Mouse (Mus musculus) midbrain, embryonic 11.5 days (tissue): Measurements from ENCODE around the gene Tiam1. TPM values are rescaled to one million over a fixed set of nuclear protein-coding genes. Genes with fewer than 3 reads are reported as not detected.

Experiments
- ATAC-seq: fragments of 200-750 bp; cut with Nextera tagmentation; 2 replicates; pipeline ENCODE4 v1.8.0; 2017; ENCODE audit warnings: moderate TSS enrichment, moderate library complexity; ENCODE audit not compliant: low FRiP score
- DNase-seq: peaks from one replicate; pipeline ENCODE4 v3.0.0; 2015; ENCODE audit warnings: low spot score; ENCODE audit errors: missing footprints
- H3K27ac ChIP-seq: fragments of 300-500 bp; sonication (generic); 2 replicates; pipeline ENCODE4 v1.5.1; 2014; ENCODE audit warnings: low read depth, low read length
- H3K27me3 ChIP-seq: fragments of 300-500 bp; sonication (generic); 2 replicates; pipeline ENCODE4 v1.6.1; 2014; ENCODE audit warnings: mild to moderate bottlenecking, low read length, moderate library complexity, mixed read lengths; ENCODE audit not compliant: control insufficient read depth, insufficient read depth
- H3K36me3 ChIP-seq: fragments of 300-500 bp; sonication (generic); 2 replicates; pipeline ENCODE4 v1.6.1; 2014; ENCODE audit warnings: mild to moderate bottlenecking, low read length, moderate library complexity, mixed read lengths; ENCODE audit not compliant: control insufficient read depth, insufficient read depth
- H3K4me1 ChIP-seq: fragments of 300-500 bp; sonication (generic); 2 replicates; pipeline ENCODE4 v1.6.1; 2014; ENCODE audit warnings: low read length; ENCODE audit not compliant: control insufficient read depth, insufficient read depth
- H3K4me2 ChIP-seq: fragments of 300-500 bp; sonication (generic); 2 replicates; pipeline ENCODE4 v1.6.1; 2014; ENCODE audit warnings: mild to moderate bottlenecking, moderate library complexity
- H3K4me3 ChIP-seq: fragments of 300-500 bp; sonication (generic); 2 replicates; pipeline ENCODE4 v1.5.1; 2014; ENCODE audit warnings: low read depth, low read length
- H3K9ac ChIP-seq: fragments of 300-500 bp; sonication (generic); 2 replicates; pipeline ENCODE4 v1.6.1; 2014; ENCODE audit warnings: low read length
- H3K9me3 ChIP-seq: fragments of 300-500 bp; sonication (generic); 2 replicates; pipeline ENCODE4 v1.6.1; 2016; ENCODE audit warnings: low read length; ENCODE audit not compliant: control insufficient read depth
- WGBS: fragments of 180-500 bp; shearing (Covaris S2); extraction: QIAGEN DNeasy Blood & Tissue Kit; methylation state at CpG from one replicate; pipeline ENCODE4 v1.1.7; 2014; 5-methylcytosine and 5-hydroxymethylcytosine counted together
- polyA plus RNA-seq: library from polyadenylated mRNA; unstranded; fragments of >200 nt; fragmentation: Nextera tagmentation; extraction: Ambion mirVana; gene quantifications from 2 replicates; pipeline ENCODE4 v1.2.1, GENCODE M21; 2014

Gene Tiam1
- polyA plus RNA-seq, 1 experiment from 2014 or later, result 14.2 TPM

DNA sequence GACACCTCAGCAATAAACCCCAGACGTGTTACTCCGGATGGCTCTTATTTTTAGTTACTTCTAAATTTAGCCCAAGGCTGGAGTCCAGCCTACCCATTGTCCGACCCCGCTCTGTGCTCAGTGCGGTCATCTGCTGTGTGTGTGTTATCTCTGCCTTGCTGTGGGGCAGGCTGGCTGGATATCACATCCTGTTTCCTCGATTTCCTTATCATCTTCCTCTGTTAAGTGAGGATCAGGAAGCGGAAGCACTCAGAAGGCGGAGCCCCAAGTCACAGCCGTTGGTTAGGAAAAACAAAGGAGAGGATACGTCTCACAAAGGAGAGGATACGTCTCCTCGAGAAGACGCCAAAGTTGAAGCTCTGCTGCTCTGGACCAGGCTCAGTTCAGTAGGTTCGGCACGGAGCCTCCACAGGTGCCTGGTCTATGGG, 313.3 kb downstream of the Tiam1 start:
- DNase-seq (peak; percentile 54), ATAC-seq (no peak)
- H3K4me3 ChIP-seq, result no peak overlapping the region
- H3K27ac ChIP-seq, result no peak overlapping the region
- H3K27me3 ChIP-seq, result no peaks in the 10 kb centered on the region
- H3K36me3 ChIP-seq, result no peaks in the 10 kb centered on the region
- H3K4me1 ChIP-seq, result peaks cover 2% of the 10 kb centered on the region; the same call in 1 of the 2 replicates
- 79% methylated on average over 15 of the region's 15 CpGs for WGBS
- no peaks in the 10 kb centered on the region for H3K9me3 ChIP-seq
- H3K4me2 ChIP-seq, result no peak overlapping the region
- H3K9ac ChIP-seq, result no peak overlapping the region

DNA sequence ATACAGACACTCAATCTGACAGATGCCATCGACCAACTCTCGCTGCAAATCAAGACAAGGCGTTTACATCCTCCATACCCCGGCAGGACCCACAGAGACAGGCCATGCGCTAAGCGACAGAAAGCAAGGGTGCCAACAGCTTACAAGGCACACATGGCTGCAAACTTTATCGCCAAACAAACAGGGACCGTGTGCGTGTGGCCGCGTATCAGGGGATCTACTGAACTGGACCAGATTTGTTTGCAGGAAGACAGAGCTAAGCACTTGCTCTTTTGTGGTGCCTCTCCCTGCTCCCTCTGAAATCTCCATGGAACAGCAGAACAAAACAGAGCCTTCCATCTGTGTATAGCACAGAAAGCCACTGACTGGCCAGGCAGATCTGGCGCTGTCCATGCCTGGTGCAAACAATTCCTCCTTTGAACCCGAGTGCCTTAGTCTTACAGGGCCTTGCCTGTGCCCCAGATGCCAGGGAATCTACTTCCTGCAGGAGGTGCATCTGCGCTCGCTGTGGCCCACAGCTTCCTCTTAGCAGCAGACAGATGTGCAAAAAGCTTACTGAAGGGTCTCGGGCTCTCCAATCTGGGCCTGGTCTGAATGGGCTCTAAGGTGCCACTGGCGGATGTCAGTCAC, 316.0 kb downstream of the Tiam1 start:
- Histone ChIP-seq H3K4me3 (no peak overlapping the region), H3K27ac (no peak overlapping the region), H3K4me2 (no peak overlapping the region), H3K9ac (no peak overlapping the region), H3K4me1 (peaks cover 2% of the 10 kb centered on the region; the same call in 1 of the 2 replicates), H3K27me3 (no peaks in the 10 kb centered on the region), H3K9me3 (no peaks in the 10 kb centered on the region), H3K36me3 (no peaks in the 10 kb centered on the region)
- DNase-seq, result peak; percentile 76
- ATAC-seq, result no peak
- 78% methylated on average over 17 of the region's 17 CpGs for WGBS

DNA sequence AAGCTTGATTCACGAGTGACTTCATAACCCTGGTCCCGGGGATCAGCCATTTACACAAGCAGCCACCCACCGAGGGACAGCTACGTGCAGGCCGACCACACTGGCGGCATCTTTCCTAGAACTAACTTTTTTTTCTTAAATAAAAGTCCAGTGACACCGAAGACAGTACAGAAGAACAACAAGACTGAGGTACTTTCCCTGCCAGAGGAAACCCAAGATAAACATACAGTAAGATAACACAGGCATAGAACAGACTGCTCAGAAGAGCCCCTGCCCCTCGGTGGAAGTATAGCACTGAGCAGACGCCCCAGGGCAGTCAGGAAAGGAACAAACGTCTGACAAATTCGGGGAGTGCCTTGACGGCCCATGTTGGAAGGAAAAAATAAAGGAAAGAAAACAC, 317.7 kb downstream of the Tiam1 start:
- Histone ChIP-seq H3K4me2 (no peak overlapping the region), H3K36me3 (no peaks in the 10 kb centered on the region), H3K27me3 (no peaks in the 10 kb centered on the region), H3K9me3 (no peaks in the 10 kb centered on the region), H3K9ac (no peak overlapping the region), H3K27ac (no peak overlapping the region), H3K4me1 (peaks cover 2% of the 10 kb centered on the region; the same call in 1 of the 2 replicates), H3K4me3 (no peak overlapping the region)
- WGBS, result 73% methylated on average over 12 of the region's 12 CpGs
- no peak for ATAC-seq
- DNase-seq, result peak; percentile 61

DNA sequence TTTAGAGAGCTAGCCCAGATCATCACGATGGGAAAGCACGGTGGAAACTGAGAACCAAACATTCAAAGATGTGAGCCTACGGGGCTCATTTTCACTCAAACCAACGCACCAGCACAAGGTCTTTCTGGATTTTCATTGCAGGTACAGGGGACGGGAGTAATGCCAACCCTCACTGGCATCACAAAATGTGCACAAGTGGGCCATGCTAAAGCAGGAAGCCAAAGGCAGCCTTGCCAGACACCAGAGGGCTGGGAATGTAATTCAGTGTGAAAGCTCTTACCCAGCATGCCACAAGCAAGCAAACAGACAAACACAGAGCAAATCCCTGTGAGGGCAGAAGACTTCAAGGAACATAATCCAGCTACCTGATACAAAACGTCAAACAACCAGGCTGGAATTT, 320.7 kb downstream of the Tiam1 start:
- WGBS, result 84% methylated on average over 6 of the region's 6 CpGs
- peaks cover 15% of the 10 kb centered on the region for H3K27me3 ChIP-seq
- peak; percentile 72 for DNase-seq
- H3K4me3 ChIP-seq, result no peak overlapping the region
- H3K9me3 ChIP-seq, result no peaks in the 10 kb centered on the region; the same call in 1 of the 2 replicates
- H3K36me3 ChIP-seq, result no peaks in the 10 kb centered on the region
- H3K4me1 ChIP-seq, result peaks cover 7% of the 10 kb centered on the region
- no peak overlapping the region for H3K4me2 ChIP-seq
- no peak overlapping the region for H3K27ac ChIP-seq
- no peak for ATAC-seq
- no peak overlapping the region for H3K9ac ChIP-seq

DNA sequence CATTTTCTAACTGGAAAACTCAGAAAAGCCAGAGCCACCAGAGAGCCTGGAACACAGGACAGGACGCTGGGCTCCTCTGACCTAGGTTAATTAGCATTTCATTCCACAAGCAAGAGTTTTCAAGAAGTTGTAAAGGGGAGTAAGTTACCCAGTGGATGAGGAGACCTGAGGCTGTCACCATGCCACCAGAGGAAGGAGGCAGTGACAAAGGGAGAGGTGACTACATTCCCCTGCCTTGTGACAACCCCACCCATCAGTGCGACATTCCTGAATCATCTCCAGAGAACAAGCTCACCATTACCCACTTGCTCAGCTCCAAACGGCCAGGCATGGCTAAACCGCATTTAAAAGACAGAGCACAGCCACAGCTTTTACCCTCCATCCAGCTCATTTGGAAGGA, 324.9 kb downstream of the Tiam1 start:
- 21% methylated on average over 4 of the region's 4 CpGs for WGBS

DNA sequence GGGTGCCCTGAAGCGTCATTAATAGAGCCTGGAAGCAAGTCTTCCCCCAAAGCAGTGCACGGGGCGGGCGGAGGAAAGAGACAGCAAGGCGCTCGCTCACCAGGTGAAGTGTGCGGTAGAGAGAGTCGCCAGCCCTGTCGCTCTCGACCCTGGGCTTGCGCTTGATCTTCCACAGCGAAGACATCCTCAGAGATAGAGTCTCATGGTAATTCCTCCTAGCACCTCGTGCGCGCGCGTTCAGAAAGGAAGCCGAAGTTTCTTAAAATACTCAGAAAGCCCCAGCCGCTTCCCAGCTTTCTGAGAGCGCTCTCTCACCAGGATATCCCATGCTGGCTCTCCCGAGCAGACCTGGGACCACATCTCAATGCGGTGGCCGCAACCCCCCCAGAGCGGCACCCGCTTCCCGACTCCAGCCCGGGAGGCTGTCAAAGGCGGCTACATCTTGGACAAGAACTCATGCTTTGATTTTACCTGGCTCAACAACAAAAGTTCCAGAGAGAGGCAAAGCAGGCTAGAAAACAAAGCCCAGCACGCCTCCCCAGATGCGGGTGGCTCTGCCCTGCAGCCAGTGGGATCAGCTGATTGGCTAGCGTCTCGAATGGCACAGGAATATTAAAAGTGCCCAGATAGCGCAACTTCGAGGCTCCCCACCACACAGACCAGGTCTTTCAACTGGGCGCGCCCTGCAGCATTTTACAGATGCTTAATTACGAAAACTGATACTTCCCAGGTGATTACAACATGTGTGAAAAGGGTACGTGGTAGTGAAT, 325.5 kb downstream of the Tiam1 start:
- ATAC-seq (peak; percentile 59), DNase-seq (peak; percentile 93)
- H3K9ac ChIP-seq, result peak overlapping the region; percentile 53
- WGBS, result 3% methylated on average over 38 of the region's 38 CpGs
- no peaks in the 10 kb centered on the region; the same call in 1 of the 2 replicates for H3K9me3 ChIP-seq
- H3K4me2 ChIP-seq, result peak overlapping the region; percentile 91
- H3K27ac ChIP-seq, result no peak overlapping the region; the same call in 1 of the 2 replicates
- H3K36me3 ChIP-seq, result no peaks in the 10 kb centered on the region
- peaks cover 27% of the 10 kb centered on the region for H3K4me1 ChIP-seq
- H3K4me3 ChIP-seq, result peak overlapping the region; percentile 37
- peaks cover 17% of the 10 kb centered on the region for H3K27me3 ChIP-seq

More for the DNA sequence above, 324.9 kb downstream of the Tiam1 start:
- H3K4me1 ChIP-seq, result peaks cover 22% of the 10 kb centered on the region
- peak overlapping the region; percentile 91 for H3K4me2 ChIP-seq
- no peak for ATAC-seq
- no peaks in the 10 kb centered on the region for H3K36me3 ChIP-seq
- H3K9ac ChIP-seq, result no peak overlapping the region
- H3K9me3 ChIP-seq, result no peaks in the 10 kb centered on the region; the same call in 1 of the 2 replicates
- H3K4me3 ChIP-seq, result no peak overlapping the region
- DNase-seq, result peak; percentile 88
- H3K27me3 ChIP-seq, result peaks cover 17% of the 10 kb centered on the region
- no peak overlapping the region for H3K27ac ChIP-seq

DNA sequence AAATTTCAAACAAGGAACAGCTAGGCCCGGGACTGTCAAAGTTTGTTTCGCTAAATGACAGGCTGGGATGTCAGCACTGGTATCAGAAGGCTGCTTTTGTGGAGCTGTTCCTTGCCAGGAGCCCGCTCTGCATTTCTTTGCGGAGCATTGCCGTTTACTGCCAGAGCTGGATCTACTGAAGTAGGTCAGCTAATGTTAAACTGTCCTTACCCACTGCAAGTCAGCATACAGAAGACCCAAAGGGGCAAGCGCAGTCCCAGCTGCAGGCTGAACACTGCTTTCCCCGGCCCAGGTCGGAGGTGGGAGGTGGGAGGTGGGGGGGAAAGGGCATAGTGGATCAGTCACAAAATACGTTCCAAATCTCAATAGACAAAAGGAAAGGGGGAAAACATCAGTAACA, 326.3 kb downstream of the Tiam1 start:
- Histone ChIP-seq H3K27me3 (peaks cover 17% of the 10 kb centered on the region), H3K36me3 (no peaks in the 10 kb centered on the region), H3K4me2 (peak overlapping the region; percentile 91), H3K9ac (peak overlapping the region; percentile 53; the same call in 1 of the 2 replicates), H3K27ac (no peak overlapping the region; the same call in 1 of the 2 replicates), H3K4me3 (peak overlapping the region; percentile 37), H3K9me3 (no peaks in the 10 kb centered on the region; the same call in 1 of the 2 replicates), H3K4me1 (peaks cover 27% of the 10 kb centered on the region)
- peak; percentile 93 for DNase-seq
- WGBS, result 2% methylated on average over 9 of the region's 9 CpGs
- ATAC-seq, result no peak

DNA sequence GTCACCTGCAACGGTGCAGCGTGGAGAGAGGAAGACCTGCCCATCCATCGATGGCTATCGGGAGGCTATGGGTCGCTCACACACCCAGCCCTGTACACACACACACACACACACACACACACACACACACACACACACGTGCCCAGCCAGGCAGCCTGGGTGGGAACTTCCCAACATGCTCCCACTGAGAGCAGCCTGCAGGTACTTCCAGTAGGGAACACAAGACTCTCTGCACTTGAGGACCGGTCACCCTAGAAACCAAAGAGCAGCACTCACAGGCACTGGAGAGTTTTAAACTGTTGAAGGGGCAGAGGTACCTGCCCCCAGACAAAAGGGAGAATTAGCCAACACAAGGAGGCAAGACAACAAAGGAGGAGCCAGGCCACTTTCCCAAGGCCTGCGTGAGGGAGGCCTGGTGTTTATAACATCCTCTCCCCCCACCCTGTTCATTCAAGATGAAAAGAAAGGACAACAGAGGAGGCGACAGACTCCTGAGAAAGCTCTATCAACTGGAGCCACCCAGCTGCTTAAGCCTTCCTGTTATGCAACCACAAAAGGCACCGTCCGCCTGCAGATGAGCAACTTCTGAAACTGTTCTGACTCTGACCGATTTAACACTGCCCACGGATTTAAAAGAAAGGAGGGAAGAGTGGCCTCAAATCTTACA, 326.9 kb downstream of the Tiam1 start:
- peak; percentile 92 for DNase-seq
- Histone ChIP-seq H3K27me3 (peaks cover 17% of the 10 kb centered on the region), H3K4me3 (no peak overlapping the region; the same call in 1 of the 2 replicates), H3K27ac (no peak overlapping the region; the same call in 1 of the 2 replicates), H3K9me3 (no peaks in the 10 kb centered on the region; the same call in 1 of the 2 replicates), H3K4me1 (peaks cover 27% of the 10 kb centered on the region), H3K9ac (peak overlapping the region; percentile 27; the same call in 1 of the 2 replicates), H3K4me2 (peak overlapping the region; percentile 91), H3K36me3 (no peaks in the 10 kb centered on the region)
- peak; percentile 67 for ATAC-seq
- 15% methylated on average over 13 of the region's 13 CpGs for WGBS
